Mouse (Mus musculus) cerebellum, adult 18-20 months (tissue): ENCODE measurements around the gene Ptpn12.

Experiments used
- DNase-seq, 2 experiments: peaks; one replicate each; pipeline ENCODE4 v3.0.0; 2021

Ptpn12 gene

DNA sequence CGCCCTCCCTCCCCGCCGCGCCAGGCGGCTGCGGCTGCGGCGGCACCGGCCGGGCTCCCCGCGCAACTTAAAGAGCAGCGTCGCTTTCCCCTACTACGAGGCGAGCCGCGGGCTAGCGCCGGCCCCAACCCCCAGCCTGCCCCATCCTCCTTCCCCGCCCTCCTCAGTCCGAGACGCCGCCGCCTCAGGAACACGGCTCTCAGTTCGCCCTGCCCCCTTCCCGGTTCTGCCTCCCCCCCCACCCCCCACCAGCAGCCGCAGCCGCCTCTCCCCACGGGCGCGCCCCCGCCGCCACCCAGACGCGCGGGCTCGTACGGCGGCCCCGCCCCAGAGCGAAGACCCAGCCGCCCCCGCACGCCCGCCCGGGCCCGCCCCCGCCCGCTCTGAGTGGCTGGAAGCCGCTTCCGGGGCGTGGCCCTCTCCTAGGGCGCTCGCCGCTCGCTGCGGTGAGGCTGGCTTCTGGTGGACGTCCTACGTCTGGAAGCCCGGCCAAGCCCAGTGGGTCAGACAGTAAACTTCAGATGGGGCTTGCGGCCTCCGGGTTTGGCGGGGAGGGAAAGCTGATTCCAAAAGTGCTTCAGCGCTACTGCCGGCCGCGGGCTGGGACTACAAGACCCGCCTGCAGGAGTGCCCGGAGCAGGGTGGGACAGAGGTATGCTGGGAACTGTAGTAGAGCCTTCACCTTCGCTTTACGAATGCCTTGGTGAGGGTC is at the start of gene Ptpn12:
Gene Ptpn12, minus strand, starts transcription at position 92 of the 712 bp plus-strand sequence.
- DNase-seq, result peak; percentile 95 to 98

DNA sequence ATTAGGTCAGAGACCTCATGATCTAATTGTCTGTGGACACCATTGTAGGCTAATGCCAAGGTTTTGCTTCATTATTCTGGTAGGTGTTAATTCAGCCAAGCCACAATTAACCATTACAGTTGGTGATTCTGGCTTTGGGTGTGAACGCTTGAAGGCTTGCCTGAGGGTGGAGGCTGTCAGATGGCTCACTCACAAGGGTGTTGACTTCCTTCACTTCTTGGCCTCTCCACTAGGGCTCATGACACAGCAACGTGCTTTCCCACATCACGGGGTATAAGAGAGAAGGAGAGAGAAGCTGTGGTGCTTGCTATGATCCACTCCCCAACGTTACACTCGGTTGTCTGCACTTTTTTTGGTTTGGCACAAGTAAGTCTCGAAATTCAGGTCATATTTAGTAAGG is 35.5 kb upstream of the Ptpn12 start:
- no peak for DNase-seq

DNA sequence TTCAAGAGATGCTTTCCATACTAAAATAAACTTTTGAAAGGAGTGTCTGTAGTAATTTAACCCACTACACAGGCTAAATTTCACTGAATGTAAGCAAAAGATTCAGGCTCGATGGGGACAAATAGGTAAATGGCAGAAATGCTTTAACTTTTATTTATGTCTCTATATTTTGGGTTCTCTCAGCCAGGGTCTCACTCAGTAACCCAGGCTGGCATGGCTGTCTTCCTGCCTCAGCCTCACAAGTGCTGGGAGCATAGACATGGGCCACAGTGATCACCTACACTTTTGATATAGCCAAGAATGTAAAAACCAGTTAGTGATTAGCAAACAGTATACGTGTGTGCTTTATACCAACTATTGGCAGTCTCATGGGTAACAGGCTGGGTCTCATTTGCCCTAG is 1.5 kb upstream of the Ptpn12 start:
- DNase-seq, result no peak

DNA sequence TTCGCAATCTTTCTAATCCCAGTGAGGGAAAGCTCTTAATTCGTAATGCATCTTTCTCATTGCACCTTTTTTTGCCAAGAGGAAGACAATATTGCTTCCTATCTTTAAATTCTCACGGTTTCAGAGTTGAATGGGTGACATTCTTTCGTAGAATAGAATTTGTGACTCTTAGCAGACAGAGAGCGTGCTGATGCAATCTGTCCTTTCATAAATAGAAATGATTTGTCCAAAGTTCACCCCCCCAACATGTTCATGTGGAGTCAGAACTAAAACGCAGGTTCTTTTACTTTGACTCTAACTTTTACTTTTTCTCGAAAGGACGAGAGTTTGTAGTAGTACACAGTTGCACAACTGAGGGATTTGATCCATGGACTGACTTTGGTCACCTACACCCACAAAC is 884 bp upstream of the Ptpn12 start:
- no peak for DNase-seq

DNA sequence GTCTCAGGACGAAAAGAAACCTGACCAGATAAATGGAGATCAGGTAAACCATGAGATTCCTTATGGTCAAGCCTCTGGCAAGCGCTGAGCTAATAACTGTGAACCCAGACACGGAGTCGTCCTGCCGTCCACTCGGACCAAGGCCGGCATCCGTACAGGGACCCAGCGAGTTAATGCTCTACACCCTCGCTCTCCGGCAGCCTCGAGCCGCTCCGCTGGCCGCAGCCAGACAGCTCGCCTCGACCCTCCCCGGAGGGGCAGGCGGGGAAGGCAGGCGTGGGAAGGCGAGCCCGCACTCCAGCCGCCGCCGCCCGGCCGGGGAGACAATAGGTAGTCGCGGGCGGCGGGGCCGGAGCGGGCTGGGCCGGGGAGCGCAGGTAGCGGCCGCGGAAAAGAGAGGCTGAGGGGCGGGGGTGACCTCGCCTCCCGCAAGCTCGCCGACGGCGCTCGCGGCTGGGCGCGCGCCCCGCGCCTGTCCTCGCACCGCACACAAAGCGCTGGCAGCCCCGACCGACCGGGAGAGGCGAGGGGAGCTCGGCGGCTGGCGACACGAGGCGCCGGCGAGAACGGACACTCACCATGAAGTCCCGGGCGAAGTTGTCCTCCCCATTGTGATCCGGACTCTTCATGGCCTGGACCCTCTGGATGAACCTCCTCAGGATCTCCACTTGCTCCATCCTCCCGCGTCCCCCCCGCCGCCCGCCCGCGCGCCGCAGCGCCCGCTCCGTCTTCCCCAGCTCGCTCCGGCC is 466 bp downstream of the Ptpn12 start:
- peak in 1 of 2 experiments; percentile 50 for DNase-seq

DNA sequence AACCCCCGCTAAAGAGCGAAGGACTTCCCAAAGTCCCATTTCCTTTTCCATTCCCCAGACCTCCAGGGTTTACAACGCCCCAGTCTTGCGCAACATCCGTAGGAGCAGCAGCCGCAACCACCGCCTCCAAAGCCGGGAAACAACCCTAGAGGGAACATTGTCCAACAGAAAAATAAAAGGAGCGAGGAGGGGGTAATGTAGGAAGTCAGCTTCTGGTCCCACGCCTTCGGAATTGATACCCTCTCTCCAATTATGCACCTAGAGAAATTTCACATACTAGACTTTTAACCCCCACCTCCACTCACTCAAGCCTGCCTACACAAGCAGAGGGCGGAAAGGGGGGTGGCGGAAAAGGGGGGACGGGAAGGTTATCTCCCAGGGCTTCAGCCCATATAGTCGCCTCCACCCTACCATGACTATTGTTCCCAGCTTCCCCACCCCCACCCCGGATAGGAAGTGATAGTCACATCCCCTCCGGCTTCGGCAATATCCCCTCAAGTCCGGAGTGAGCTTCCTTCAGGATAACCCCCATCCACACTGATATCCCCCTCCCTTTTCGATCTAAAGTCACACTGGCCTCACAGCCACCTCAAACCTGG is 1.1 kb downstream of the Ptpn12 start:
- DNase-seq, result peak; percentile 56 to 58

DNA sequence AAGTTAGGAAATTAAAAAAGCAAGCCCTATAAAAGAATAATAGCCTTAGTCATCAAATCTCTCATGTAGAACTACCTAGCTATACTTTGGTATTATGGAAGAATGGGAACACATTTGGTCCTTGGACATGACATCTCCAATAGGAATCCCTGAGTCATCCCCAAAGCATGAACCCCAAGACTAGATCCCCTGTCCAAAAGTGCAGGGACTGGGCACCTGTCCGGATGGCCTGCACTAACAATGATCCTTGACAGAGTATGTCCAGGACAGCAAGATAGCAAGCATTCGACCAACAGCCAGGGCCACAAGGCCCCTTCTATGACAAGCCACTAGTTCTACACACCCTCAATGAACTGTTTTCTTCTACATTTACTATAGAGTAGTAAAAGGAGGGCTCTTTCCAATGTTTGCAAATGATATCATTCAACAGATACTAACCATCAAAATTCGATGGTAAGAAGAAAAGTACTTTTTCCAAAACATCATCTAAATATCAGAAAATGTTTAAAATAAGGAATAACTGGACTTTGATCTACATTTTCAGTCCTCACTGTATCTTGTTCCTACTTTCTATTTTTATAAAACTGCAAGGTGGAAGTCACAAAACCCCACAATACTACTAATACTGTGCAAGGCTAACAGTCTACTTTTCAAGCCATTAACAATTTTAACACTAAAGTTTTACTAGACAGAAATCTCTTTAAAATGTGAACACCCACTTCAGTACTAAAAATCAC is 2.0 kb downstream of the Ptpn12 start:
- peak in 1 of 2 experiments; percentile 12 for DNase-seq

DNA sequence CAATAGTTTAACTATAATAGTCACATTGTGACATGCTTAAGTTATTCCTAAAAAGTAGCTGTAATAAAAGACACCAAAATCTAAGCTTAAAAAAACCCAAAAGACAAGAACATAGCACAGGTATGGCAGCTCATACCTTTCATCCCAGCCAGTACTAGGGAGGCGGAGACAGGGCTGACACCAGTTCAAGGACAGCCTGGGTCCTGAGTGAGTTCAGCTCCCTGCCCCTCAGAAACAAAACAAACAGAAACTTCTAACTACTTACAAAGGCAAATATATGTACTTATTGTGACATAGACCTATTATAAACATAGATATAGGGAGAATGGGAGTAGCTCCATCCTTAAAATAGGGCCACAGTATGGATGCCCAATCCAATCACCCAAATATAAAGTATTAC is 3.2 kb downstream of the Ptpn12 start:
- DNase-seq, result no peak

DNA sequence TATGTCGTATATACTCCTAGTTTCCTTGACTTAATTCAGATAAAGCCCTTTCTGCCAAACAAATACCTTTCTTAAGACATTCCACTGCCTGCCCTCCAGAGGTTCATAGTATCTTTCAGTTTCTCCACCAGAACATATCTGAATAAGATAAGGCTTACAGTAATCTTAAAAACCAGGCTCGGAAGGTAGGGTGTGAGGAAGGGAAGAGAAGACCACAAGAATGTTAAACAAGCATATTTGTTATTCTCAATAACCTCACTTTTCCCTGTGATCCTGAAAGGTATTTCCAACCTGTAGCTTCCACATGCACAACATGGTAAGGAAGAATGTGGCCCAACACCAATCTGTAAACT is 5.0 kb downstream of the Ptpn12 start:
- no peak for DNase-seq

DNA sequence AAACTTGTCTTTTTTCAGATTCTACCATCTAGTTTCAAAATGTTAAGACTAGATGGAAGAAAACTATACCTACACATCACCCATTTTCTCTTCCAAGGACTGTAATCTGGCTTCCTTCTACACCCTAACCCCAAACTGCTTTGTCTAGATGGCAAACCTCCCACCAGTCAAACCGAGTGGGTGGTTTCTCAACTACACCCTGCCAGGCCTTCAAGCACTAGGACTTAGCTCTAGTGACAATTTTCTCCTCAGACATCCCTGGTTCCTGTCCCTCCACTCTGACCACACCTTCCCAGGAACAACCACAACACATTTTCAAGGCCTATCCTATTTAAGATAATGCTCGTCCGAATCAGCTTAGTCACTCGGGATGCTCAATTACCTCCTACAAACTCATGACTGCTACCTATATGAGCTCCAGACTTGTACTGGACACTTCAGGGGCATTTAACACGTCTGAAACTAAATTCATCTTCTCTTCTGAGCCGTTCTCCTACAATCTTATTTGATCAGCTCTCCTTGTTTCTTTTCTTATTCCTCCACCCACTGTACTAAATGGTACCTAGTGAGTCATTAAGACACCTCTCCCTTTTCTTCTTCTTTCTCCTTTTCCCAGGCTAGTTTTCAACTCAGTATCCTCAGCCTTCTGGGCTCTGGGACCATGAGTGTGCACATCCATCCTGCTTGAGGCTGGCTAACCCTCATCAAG is 5.5 kb downstream of the Ptpn12 start:
- no peak for DNase-seq

DNA sequence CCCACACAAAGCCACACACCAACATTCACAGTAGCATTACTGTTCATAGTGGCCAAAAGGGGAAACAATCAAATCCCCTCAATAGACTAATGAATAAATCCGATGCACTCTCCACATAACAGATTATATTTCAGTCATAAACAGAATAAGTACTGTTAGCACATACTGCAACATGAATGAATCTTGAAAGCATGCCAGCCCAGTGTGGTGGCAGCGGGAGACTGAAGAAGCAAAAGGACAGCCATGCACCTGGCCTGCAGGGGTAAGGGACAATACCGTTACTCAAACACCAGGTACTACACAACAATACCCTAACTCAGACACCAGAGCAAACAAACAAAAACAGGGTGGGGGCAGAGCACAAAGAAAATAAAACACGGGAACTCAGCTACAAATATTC is 6.7 kb downstream of the Ptpn12 start:
- DNase-seq, result peak; percentile 20 to 28

DNA sequence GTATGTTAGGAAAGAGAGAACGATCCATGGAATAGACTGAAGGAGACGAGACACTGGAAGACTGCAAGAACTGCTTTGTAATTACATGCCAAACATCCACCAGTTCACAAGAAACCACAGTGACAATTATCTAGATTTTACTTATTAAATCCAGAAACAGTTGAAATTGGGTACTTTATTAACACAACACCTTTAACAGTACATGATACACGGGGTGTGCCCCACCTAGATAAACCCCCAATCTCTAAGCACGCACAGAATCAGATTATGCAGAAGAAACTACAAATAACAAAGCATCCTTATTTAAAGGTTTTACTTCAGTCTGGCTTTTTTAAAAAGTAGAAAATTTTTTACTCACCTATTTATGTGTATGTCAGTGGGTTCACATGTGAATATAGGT is 8.6 kb downstream of the Ptpn12 start:
- no peak for DNase-seq

DNA sequence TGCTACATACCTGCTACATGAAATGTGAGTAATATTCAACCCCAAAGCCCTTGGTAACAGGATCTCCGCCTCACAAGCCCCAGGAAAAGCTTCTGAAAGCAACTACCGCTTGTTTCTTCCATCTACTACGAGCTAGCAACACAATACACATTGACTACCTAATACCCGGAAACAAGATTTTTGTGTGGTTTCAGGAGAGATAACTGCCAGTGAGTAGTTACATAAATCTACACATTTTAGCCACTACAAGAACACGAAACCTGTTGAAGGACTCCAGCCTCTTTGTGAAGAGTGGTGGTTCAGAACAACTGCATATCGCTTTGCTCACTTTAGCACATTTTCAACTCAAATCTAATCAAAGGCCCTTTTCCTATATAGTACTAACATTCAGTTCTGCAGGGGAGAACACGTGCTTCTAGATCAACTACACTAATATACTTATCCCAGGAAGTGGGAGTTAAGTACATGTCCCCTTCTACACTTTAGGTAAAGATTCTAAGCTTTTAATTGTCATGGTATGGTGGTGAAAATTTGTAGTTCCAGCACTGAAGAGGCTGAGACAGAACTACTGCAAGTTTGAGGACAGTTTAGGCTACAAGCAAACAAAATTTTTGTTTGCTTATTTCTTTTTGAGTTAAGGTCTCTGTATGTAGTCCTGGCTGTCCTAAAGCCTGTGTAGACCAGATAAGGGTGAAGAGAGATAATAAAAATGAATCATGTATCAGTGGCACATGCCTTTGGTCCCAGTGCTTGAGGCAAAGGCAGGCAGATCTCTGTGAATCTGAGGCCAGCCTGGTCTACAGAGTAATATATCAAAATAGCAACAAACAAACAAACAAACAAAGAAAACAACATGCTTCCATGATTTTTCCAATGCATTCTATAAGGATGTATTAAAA is 9.3 kb downstream of the Ptpn12 start:
- no peak for DNase-seq

DNA sequence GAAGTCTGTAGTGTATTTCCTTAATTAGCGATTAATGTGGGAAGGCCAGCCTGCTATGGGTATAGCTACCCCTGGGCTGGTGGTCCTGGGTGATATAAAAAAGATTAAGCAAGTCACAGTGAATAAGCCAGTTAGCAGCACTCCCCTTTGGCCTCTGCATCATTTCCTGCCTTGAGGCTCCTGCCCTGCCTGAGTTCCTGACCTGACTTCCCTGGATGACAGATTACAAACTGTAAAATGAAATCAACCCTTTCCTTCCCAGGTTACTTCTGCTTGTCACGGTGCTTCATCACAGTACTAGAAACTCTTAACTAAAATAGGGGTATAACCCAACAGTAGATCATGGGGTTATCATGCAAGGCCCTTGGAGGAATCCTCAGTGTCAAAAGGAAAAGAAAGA is 10.2 kb downstream of the Ptpn12 start:
- no peak for DNase-seq

DNA sequence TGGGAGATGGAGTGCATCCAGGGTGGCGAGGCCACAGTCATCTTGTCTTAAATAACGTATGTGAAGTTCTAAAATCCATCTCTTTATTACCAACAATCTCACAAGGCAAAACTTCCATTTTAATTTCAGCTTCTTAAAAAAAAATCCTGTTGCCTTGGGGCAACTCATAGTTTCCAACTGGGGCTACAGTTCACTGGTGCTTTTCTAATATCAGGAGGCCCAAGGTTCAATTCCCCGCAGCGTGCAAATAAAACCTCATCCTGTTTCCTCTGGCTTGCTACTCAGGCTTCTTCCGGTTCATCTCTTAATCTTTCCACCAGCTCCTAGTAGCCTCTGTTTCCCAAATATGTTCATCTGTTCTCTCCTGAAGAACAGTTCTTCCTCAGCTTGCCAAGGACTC is 17.6 kb downstream of the Ptpn12 start:
- no peak for DNase-seq

DNA sequence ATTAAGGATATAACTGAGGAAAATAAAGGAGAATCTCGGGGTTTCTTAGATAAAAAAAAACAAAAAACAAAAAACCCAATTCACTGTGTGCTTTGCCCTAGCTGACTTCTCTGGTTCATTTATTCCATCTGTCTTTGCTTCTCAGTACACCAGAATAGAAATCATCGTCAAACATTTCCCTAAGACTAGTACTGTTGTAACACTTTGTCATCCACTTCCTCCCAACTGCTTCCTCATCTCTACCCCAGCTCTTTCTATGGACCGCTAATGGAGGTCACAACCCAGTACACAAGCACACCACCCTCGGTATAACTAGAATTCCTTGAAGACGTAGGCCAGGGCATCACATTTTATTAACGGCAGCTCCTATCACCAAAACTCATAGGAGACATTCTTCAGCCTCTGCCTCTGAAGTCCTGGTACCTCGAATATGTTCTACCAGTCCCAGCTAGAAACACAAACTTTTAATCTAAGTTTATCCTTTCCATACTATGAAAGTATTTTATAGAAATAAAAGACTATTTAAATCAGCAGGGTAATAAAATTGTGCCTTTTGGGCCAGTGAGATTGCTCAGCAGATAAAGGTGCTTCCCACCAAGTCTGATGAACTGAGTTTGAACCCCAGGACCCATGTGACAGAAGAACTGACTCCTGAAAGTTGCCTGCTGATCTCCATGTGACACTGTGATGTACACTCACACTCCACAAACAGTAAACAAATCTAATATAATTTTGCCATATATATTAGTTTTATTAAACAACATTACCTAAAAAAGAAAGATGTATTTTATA is 19.8 kb downstream of the Ptpn12 start:
- DNase-seq, result no peak

DNA sequence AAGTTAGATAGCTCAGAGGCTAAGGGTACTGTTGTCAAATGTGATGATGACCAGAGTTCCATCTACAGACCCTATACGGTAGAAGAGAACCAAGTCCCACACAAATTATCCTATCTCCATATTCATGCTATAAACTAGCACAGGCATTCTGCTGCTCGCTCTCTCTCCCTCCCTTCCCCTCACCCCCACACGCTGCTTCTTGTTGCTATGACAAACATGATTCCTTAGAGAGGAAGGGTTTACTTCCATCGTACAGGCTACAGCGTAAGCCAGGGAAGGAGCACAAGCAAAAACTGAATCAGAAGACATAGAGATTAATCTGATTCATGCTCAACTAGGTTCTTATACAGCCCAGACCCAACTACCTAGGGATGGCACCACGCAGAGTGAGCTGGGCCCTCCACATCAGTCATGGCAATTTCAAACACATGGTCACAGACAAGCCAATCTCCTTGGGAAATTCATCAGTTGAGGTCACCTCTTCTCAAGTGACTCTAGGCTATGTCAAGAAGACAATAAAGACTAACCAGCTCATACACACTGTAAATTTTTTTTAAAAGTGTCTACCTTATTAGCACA is 21.2 kb downstream of the Ptpn12 start:
- DNase-seq, result no peak

DNA sequence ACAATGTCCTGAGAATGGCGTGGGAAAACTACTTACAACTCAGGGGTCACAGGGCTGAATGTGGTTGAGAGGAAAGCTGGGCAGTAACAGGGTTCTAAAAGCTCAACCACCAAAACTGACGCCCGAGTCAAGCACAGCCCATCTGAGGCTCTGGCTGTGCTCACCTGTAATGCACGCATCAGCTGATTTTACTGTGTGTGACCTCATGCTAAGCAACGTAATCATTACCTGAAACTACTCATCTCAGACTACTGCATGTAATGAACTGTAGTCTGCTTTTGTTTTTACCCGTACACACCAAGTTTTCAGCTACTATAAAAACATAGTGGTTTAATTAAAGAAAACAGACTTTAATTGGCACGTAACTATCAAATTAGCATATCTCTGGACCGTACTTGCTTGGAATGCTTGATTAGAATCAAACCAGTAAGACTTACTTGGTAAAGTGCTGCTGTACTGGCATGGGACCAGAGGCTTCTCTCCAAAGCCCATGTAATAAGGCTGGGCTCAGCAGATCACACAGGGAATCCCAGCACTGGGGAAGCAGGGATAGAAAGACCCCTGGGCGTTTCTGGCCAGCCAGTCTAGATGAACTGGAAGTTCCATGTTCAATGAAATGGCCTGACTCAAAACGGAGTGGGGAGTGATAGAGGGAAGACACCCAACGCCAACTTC is 22.2 kb downstream of the Ptpn12 start:
- no peak for DNase-seq

DNA sequence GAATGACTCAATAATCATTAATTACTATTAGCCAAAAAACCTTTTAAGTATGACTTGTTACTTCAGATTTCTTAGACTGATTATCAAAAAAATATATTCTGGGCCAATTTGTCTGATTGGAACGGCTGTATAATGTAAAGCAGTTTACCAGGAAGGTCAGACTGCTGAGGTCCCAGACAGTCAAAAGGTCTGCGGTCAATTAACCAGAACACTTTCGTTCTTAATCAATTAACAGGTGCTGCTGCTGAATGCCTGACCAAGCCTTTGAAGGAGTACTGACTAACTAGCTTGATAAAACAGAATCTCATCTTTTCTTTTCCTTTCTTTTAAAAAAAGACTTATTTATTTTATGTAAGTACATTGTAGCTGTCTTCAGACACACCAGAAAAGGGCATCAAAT is 23.1 kb downstream of the Ptpn12 start:
- no peak for DNase-seq

DNA sequence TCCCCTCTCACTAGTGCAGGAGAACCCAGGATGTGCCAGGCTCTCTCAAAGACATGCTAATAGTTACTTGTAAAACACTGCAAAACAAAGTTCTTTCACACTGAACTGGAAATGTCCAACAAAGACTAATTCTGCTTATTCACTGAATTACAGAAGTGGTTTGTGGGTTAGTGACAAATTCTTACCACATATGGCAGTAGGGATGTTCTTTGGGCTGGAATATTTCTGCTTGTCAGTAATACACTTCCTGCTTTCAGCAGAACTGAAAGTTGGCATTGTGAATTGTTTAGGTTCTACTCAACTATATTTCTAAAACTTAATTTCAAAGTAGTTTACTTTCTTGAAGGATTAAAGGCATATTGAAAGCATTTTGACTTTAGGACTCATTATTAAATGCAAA is 25.5 kb downstream of the Ptpn12 start:
- no peak for DNase-seq
